Mouse (Mus musculus) gastrocnemius, postnatal 36 days (tissue): ENCODE results near the gene Masp1. TPM values are rescaled to one million over a fixed set of nuclear protein-coding genes. Genes with fewer than 3 reads are reported as not detected.

Experiments
- DNase-seq, 2 experiments: peaks; one replicate each; pipeline ENCODE4 v3.0.0; 2022
- intact Hi-C: fragments of 180-260 bp; cut with DNase I; formaldehyde crosslinking; loops from one replicate; pipeline ENCODE4 v1.15.1; 2025
- long read RNA-seq, 2 experiments: library from polyadenylated mRNA; stranded (forward); transcript quantifications; one replicate each; pipeline ENCODE4 v2.0.0; 2021
- total RNA-seq, 2 experiments: library from RNA; stranded (reverse); gene quantifications; 2 replicates each; pipeline ENCODE4 v1.2.3; 2021

The Masp1 gene
- 10 to 100 TPM; 15.4 to 15.8 TPM for total RNA-seq
- long read RNA-seq, experiment 1, partial matches to known transcripts, result 5 of 20 reads
- long read RNA-seq, experiment 1, other reads (novel, unspliced or antisense), result 12 of 20 reads
- long read RNA-seq, experiment 2, partial matches to known transcripts, result 3 of 16 reads
- long read RNA-seq, experiment 2, other reads (novel, unspliced or antisense), result 11 of 16 reads

DNA sequence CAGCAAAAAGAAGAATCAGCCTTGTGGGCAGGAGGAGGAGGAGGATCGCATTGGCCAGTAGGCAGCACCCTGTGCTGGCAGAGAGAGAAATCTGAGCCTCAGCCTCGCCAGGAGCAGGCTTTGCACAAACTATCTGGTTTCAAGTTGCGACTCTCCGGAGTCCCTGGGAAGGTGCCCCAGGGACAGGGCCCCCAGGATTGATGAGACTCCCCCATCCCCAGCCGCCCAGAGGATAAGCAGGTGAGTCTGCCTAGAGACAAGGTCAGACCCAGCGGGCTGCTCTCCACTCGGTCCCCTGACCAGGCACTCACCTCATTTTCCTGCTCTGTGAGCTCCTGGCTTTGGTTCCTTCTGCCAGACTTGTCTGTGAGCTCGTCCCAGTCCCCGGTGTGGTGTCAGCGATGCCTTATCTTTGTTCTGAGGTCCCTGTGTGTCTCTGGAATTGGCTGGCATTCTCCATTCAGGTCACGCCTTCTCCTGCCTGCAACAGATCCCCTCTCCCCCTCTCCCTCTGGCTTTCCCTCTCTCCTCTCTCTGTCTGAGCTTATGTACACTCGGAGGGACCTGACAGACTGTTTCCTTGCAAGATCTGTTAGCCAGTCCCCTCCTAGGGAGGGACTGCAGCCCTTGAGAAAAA is at the start of gene Masp1, which contains the start of gene Rtp4:
Gene Masp1 (minus strand): TSS at position 581 of the 637 bp plus-strand sequence.
Gene Rtp4 (plus strand): TSS at position 57 of the 637 bp plus-strand sequence.
- intact Hi-C loops, result loop anchor here (5.0 kb wide), 1 partner anchor 33 kb away; no protein-coding TSS in a partner anchor
- peak; percentile 39 to 45 for DNase-seq

DNA sequence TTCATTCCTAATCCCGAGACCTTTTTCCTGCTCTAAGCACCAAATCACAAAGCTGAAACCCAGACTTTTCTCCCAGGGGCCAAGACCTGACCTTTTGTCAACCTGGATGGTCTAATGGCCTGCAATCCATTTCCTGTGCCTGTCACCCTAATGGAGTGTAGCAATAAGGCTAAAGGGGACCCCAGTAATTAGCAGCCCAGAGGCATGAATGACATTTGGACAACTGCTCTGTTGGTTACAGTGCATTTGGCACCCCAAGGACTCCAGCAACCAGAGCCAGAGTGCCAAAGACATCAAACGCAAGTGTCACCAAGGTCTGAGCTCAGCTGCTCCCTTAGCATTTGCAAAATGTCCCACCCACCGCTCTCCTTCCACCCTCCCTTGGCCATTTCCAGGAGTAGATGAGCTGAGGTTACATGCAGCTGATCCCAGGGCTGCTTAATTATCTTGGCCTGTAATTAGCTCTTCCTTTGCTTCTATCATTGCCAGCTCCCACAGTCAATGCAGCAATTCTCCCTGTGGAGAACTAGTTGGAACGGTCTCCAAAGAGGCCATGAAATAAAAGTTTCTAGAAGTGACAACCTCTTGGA is 47.8 kb upstream of the Masp1 start:
- intact Hi-C loops, result no loop called here

DNA sequence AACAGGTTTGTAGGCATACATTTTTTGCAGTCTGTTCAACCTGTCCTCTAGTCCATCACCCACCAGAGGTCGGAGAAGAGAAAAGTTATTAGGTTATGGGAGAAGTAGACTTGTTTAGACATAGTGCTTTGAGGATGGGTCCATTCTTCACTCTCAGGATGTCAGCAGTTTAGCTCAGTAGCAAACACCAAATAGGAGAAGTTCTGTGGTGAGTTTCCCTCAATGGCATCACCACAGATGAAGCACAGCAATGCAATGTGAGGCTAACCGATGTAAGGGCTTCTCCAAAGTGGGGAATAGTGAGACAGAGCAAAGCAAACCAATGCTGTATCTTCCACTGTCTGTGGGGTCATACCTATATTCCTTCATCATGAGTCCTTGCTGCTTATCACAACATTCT is 37.1 kb upstream of the Masp1 start:
- DNase-seq, result no peak
- intact Hi-C loops, result no loop called here

More for the DNA sequence above, 47.8 kb upstream of the Masp1 start:
- no peak for DNase-seq

DNA sequence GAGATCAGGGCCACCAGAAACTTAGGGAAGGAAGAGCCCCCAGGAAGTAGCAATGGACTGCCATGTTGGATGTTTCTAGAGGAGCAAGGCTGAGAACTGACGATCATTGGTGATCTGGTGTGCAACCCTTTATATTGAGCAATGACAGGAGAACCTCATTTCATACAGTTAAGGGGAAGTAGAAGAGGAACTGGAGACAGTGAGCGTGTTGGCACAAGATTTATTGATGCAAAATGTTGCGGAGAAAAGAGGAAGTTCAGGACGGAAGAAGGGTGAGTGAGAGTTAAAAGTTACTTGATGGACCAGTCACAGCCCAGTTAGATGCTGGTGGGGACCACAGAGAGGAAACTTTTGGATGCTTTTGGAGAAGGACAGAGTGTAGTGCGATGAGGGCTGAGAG is 36.6 kb upstream of the Masp1 start:
- DNase-seq, result no peak
- intact Hi-C loops, result no loop called here

DNA sequence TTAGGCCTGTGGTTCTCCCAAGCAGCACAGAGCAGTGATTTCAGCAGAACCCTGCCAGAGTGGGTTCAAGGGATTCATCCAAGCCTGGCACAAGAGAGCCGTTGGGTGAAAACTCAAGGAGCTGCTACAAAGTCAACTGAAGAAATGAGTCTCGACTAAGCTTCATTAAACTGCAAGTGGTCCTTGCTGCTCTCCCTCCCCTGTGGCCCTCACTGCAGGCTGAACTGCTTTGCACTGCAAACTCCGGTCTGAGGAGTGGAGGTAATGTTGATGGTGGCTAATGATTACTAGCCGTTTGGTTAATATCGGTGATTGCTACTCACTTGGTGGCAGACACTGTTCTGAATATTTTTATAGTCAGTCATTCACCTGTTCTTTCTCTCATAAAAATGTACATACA is 34.1 kb upstream of the Masp1 start:
- intact Hi-C loops, result loop anchor here (5.0 kb wide), 1 partner anchor 398 kb away; no protein-coding TSS in a partner anchor

DNA sequence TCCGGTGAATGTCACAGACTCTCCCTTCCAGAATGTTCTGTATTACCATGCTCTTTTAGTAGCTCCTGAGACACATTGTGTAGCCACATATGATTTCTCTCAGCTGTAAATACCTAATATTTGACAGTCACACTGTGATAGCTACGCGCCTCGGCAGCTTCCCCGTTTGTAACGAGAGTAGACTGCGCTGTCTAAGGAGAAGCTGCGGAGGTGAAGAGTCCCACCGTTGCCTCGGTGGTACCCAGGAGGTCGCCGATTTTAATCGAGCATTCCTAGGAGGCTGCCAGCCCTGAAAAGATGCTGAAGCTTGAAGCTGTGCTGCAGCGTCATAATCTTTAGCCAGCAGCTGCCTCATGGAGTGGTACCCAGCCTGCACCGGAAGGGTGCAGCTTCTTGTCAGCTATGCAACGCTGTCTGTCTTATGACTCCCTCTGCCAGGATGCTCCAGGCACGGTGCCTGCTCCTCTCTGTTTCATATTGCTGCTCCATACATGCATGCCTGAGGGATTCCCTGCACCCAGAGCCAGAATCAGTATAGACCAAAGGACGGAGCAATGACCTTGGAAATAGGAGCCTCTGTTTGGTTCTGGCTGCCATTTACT is 30.5 kb upstream of the Masp1 start:
- DNase-seq, result no peak
- intact Hi-C loops, result loop anchor here (2.0 to 5.0 kb wide), 3 partner anchors 98 to 401 kb away; no protein-coding TSS in a partner anchor

More for the DNA sequence above, 34.1 kb upstream of the Masp1 start:
- DNase-seq, result no peak

DNA sequence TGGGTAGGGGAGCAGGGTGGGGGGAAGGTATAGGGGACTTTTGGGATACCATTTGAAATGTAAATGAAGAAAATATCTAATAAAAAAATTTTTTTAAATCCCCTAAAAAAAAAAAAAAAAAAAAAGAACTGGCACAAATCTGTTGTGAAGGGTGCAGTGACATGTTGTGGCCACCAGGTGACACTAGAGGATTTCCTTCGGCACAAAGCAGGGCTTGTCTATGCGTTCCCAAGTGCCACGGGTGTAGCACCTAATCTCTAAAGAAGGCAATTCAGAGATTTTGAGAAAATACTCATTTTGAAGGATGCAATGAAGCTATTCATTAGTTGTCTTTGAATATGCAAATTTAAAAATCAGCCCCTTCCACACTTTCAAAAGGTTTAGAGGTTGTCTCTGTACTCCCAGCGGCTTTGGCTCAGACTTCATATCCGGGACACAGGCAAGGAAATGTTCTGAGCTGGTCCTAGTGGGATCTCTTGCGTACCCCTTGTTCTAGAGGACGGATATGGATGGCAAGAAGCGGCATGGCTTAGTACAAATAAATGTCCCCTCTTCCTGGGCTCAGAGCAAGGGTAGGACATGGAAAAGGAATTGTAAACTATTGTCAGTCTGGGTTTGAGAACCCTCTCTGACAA is 29.8 kb upstream of the Masp1 start:
- intact Hi-C loops, result loop anchor here (2.0 to 5.0 kb wide), 3 partner anchors 98 to 402 kb away; no protein-coding TSS in a partner anchor
- peak in 1 of 2 experiments; percentile 27 for DNase-seq

DNA sequence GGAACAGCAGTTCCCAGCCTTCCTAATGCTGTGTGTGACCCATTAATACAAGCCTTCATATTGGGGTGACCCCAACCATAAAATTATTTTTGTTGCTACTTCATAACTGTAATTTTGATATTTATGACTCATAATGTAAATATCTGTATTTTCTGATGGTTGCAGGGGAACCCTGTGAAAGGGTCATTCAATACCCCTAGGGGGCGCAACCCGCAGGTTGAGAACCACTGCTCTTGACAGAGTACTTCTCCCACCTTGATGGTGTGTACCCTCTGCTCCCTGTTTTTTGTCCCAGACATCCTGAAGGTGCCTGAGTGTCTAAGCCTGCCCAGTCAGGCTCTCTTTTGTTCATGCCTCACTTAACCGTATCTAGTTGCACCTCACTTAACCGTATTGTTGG is 27.2 kb upstream of the Masp1 start:
- no peak for DNase-seq
- intact Hi-C loops, result no loop called here

DNA sequence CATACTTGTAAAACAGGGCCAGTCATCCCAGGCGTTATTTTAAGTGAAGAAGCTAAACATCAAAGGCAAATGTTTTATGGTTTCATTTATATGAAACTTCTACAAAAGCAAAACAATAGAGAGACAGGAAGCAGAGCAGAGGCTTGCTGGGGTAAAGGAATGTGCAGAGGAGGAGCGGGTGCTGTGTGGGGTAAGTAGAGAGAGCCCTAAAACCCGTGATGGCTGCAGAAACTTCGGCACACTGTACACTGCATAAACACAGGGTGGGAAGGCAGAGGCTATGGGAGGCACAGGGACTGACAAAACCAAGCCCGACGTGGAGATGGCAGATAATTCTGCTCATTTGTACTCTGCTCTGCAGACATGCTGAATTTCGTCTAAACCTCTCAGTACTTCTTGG is 23.7 kb upstream of the Masp1 start:
- intact Hi-C loops, result no loop called here
- DNase-seq, result no peak

DNA sequence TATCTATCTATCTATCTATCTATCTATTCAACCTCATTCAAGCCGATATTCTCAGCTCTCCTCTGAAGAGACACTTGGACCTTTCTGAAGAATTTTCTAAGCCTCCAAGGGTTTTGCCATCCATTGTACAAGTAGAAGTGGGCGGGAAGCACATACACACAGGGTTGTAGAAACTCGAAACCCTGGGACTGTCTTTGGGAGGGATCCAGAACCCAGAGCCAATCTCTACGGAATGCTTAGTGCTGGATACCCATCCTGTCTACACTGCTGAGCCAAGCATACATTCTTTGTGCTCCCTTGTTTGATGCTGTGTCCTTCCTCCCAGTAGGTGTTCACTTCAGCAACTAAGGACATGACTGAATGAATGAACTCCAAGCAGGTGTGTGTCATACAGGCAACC is 22.3 kb upstream of the Masp1 start:
- intact Hi-C loops, result no loop called here
- DNase-seq, result no peak

DNA sequence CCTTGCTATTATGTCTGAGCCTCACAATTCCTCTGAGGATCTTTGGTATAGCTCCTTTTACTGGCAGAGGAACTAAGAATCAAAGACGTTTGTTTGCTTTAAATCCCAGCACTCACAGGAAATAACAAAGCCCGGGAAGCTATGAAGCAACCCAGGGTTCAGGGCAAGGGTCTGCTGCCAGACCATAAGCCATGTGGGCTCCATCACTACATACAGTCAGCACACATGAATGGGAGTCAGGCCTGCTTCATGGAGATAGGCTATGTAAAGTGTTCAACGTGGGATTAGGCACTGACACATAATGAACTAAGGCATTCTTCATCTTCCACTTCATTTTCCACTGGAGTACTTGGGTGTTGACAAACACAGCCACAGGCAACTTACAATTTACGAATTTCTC is 20.4 kb upstream of the Masp1 start:
- no peak for DNase-seq
- intact Hi-C loops, result no loop called here

DNA sequence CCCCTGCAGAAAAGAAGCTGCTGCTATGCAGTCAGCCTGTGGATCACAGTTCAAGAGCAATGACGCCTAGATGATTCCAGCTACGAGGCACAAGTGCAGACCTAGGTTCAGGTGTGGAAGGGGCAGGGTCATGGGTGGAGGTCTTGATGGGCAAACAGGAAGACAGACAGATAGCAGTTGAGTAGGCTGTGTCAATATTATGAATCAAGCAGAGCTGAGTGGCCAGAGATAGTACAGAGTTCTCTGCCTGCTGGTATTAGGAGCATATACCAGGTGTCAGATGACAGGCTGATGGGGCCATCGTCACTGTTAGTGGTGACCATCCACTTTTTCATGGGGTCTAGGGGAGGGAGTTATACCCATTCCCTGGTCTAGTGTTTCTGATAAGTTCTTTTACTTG is 13.1 kb upstream of the Masp1 start:
- DNase-seq, result no peak
- intact Hi-C loops, result no loop called here

DNA sequence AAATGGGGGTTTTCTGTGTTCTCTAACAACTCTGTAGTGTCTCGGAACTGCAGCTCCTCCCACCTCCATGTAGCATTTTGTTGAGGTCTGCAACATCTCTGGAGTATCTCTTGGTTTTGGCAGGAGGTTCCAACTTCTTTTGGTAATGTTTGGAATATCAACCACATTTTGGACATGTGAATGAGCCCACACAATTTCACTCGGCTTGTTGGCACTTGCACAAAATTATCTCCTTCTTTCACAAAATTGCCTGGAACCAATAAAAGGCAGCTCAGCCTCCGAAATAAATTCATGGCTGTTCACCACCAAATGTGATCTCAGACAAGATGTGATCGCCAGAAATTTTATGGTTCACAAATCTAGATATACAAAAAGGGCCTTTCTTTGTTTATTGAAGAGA is 8.6 kb upstream of the Masp1 start:
- intact Hi-C loops, result no loop called here
- no peak for DNase-seq

DNA sequence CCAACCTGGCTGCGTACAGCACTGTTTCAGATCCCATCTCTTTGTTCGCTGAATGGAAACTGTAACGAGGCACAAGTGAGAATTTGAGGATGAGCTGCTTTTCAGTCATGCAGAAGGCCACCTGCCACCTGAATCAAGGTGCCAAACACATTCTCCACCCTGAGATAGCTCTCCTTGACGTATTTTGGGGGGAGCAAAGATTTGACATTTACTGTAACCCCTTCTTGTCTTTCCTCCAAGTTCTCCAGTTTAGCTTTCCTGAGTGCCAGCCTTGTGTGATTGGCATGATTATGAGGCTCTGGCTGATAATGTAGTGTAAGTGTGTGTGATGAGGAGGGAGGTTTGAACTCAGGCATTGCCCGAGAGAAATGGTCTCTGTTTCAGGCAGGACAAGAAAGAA is 1.5 kb upstream of the Masp1 start:
- no peak for DNase-seq

DNA sequence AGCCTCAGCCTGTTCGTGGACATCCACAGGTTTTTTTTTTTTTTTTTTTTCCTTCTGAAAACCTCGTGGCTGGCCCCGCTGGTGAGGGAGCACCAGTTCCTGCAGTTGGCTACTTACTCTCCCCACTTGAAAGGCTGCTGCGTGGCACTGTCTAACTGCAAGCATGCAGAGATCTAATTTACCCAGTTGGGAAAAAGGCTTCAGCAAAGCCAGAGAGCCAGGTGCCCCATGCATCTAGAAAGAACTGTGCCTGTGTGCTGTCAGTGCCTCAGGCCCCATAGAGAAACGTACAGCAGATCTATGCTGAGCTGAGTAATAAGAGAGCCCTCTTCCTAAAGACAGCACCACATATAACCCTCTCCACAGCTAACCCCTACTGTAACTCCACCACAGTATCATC is 477 bp upstream of the Masp1 start:
- intact Hi-C loops, result loop anchor here (5.0 kb wide), 1 partner anchor 34 kb away; no protein-coding TSS in a partner anchor
- DNase-seq, result no peak

More for the DNA sequence above, 1.5 kb upstream of the Masp1 start:
- intact Hi-C loops, result loop anchor here (5.0 kb wide), 1 partner anchor 35 kb away; no protein-coding TSS in a partner anchor

DNA sequence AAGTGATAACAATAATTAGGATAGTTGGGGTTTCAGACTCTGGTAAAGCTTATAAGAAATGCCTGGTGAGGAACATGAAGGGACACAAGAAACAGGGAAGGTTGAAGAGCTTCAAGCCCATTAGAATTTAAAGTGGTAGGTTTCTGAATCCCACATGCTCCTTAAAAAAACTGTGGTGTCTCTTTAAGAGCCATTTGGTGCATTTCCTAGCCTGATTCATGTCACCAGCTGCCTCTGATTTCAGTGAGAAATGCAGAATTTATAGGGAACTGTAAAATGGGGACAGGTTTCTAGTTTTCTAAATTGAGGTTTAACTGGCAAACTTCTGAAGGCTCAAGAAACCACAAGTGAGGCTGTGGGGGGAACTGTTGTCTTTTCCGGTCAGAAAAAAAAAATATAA is 844 bp downstream of the Masp1 start:
- intact Hi-C loops, result loop anchor here (5.0 kb wide), 1 partner anchor 32 kb away; no protein-coding TSS in a partner anchor
- DNase-seq, result no peak

DNA sequence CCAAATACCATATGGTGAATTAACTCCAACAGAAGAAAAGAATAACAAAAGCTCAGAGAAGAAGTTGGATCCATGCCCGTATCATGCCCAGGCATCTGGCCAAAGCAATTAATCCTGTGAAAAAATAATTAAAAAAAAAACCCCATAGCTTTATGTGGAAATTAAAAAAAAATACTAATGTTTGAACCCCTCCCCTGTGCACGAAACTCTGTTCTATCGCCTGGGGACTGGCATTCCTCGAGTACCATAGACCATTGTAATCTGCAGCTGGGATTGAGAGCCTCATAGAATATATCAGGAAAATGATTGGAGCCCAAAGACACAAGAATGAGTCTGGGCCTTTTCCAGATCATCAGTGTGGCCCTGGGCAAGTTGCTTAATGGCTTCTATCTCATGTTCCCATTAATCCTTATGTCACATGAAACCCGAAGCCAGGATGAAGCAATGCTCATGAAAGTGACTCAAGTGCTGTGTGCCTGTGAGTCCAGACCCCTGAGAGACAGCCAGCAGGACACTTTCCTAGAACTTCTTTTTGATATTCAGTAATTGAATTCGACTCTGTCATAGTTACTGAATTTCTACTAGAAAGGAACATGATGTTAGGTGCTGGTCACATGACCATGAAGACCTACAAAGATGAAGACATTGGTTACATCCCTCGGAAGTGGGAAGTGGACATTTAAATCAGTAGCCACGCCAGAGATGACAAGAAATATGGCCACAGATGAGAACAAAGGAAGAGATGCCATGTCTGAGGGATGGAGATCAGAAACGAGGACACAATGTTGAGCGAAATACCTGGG is 1.8 kb downstream of the Masp1 start:
- intact Hi-C loops, result no loop called here
- DNase-seq, result no peak

DNA sequence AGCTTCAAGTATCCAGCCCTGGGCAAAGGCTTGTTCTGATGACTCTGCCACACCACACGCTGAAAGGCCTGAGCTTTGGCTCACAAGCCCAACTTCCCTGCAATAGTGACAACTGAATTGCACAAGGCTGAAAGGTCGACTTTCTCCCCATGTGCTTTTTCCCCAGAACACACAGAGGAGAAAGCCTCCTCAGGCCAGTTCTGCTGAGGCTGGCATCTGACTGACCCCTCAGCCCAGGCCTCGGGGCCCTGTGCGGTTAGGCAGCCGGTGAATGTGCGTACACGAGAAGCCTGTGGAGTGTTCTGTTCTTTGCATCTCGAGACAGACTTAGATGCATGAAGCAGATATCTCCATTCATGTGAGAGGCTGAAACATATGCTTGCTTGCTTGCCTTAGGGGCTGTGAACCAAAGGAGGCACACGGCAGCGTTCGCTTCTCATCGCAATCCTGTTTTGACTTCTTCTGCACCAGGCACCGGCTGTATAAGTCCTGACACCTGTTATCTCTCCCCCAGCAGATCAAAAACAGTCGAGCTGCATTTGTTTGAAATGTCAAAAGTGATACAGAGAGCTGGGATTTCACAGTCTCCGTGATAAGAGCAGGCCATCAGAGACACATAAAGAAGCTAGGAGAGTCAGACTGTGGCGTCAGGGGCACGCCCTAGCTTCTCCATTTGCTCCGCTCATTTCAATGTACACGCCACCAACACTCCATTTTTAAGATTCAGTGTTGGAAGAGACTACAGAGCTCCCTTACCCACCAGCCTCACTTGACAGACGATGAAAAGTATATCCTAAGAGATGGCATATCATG is 2.7 kb downstream of the Masp1 start:
- intact Hi-C loops, result no loop called here
- no peak for DNase-seq

DNA sequence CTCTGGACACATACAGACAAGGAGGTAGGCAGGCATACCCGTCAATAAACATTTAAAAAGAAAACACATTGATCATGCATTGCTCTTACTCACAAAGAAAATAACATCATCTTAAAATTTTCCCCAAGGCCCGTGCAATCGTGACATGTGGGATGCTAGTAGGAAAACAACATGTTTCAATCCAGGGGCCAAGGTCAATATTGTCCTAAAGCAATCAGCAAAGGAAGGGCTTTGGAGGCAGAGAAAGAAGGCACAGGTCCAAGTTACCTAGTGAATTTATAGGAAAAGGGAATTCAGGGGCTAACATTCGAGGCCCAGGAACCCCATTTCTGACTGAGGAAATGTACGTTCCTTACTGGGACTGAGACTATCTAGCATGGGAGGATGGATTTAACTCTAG is 3.4 kb downstream of the Masp1 start:
- DNase-seq, result no peak
- intact Hi-C loops, result no loop called here
